Mouse (Mus musculus) heart, embryonic 16.5 days (tissue): ENCODE measurements around the gene Asb15. TPM values are rescaled to one million over a fixed set of nuclear protein-coding genes. Genes with fewer than 3 reads are reported as not detected.

Source experiments
- ATAC-seq: fragments of 200-750 bp; cut with Nextera tagmentation; replicated peaks from 2 replicates; pipeline ENCODE4 v1.8.0; 2017; ENCODE audit warnings: moderate number of reproducible peaks; ENCODE audit not compliant: insufficient read depth, low FRiP score; ENCODE audit errors: extremely low read depth
- H3K27ac ChIP-seq: fragments of 300-500 bp; sonication (generic); 2 replicates; pipeline ENCODE4 v1.5.1; 2014; ENCODE audit warnings: mild to moderate bottlenecking, low read length, control low read depth, moderate library complexity
- H3K27me3 ChIP-seq: fragments of 300-500 bp; sonication (generic); 2 replicates; pipeline ENCODE4 v1.6.1; 2014; ENCODE audit warnings: low read length, mixed read lengths; ENCODE audit not compliant: control insufficient read depth, insufficient read depth
- H3K36me3 ChIP-seq: fragments of 300-500 bp; sonication (generic); 2 replicates; pipeline ENCODE4 v1.6.1; 2014; ENCODE audit not compliant: control insufficient read depth, insufficient read depth
- H3K4me1 ChIP-seq: fragments of 300-500 bp; sonication (generic); 2 replicates; pipeline ENCODE4 v1.6.1; 2014; ENCODE audit warnings: low read length, mixed read lengths; ENCODE audit not compliant: control insufficient read depth, insufficient read depth
- H3K4me2 ChIP-seq: fragments of 300-500 bp; sonication (generic); 2 replicates; pipeline ENCODE4 v1.6.1; 2014; ENCODE audit warnings: low read depth, mild to moderate bottlenecking, control low read depth, low read length
- H3K4me3 ChIP-seq: fragments of 300-500 bp; sonication (generic); 2 replicates; pipeline ENCODE4 v1.5.1; 2014; ENCODE audit warnings: mild to moderate bottlenecking, control low read depth, low read length
- H3K9ac ChIP-seq: fragments of 300-500 bp; sonication (generic); 2 replicates; pipeline ENCODE4 v1.6.1; 2014; ENCODE audit warnings: low read length, control low read depth
- H3K9me3 ChIP-seq: fragments of 300-500 bp; sonication (generic); replicated peaks from 2 replicates; pipeline ENCODE4 v1.6.1; 2016; ENCODE audit warnings: low read length; ENCODE audit not compliant: control insufficient read depth
- WGBS: fragments of 180-500 bp; shearing (Covaris S2); extraction: QIAGEN DNeasy Blood & Tissue Kit; methylation state at CpG from one replicate; pipeline ENCODE4 v1.1.7; 2014; 5-methylcytosine and 5-hydroxymethylcytosine counted together
- polyA plus RNA-seq: library from polyadenylated mRNA; unstranded; fragments of >200 nt; fragmentation: Nextera tagmentation; extraction: Ambion mirVana; gene quantifications from 2 replicates; pipeline ENCODE4 v1.2.1, GENCODE M21; 2015

The Asb15 gene
- polyA plus RNA-seq, 1 experiment from 2014 or later, result 0.93 TPM

DNA sequence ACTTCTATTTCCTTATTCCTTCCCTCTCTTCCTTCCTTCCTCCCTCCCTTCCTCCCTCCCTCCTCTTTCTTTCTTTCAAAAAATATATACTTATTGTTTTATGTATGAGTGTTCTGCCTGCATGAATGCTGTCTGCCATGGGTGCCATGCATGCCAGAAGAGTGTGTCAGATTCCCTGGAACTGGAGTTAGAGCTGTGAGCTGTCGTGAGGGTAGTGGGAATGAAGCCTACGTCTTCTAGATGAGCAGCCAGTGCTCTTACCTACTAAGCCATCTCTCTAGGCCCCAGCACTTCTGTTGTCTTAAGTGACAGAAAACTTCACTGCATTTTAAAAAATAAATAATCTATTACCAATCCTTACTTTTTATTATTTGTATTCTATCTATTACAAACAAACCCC lies 93.0 kb downstream of the Asb15 start:
- peaks cover 29% of the 10 kb centered on the region for H3K36me3 ChIP-seq
- no peaks in the 10 kb centered on the region for H3K9me3 ChIP-seq
- no peaks in the 10 kb centered on the region; the same call in 1 of the 2 replicates for H3K4me1 ChIP-seq
- H3K27me3 ChIP-seq, result no peaks in the 10 kb centered on the region
- no peak overlapping the region for H3K4me3 ChIP-seq
- no peak overlapping the region for H3K4me2 ChIP-seq
- H3K27ac ChIP-seq, result no peak overlapping the region
- no peak for ATAC-seq
- WGBS, result 71% methylated on average over 2 of the region's 2 CpGs
- H3K9ac ChIP-seq, result no peak overlapping the region

DNA sequence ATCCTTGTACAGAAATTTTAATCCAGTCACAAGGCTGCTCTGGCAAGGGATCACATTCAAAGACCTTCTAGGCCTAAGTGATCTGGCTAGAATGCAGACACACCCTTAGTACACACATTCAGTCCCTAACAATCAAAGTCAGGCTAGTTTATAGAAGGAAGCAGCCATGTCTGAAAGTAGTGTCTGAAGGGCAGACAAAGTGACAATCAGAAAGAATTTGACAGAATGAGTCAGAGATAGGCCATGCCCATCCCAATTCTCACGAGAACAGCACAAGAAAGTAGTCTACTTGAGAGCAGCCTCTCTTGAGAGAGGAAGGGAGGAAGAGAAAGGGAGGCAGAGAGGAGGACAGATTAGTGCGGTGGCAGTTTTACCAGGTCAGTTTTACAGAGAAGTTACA lies 94.2 kb downstream of the Asb15 start:
- WGBS, result 68% methylated on average over 2 of the region's 2 CpGs

More for the DNA sequence above, 94.2 kb downstream of the Asb15 start:
- H3K36me3 ChIP-seq, result peaks cover 27% of the 10 kb centered on the region
- H3K4me3 ChIP-seq, result no peak overlapping the region
- no peaks in the 10 kb centered on the region for H3K9me3 ChIP-seq
- H3K27me3 ChIP-seq, result no peaks in the 10 kb centered on the region
- ATAC-seq, result no peak
- no peak overlapping the region for H3K9ac ChIP-seq
- H3K4me1 ChIP-seq, result no peaks in the 10 kb centered on the region; the same call in 1 of the 2 replicates
- H3K4me2 ChIP-seq, result no peak overlapping the region
- H3K27ac ChIP-seq, result no peak overlapping the region

Other genes starting within 250 kb of the Asb15 start
- 0.30 and 0.40 TPM in 2 replicates for gene Iqub, start 13.1 kb upstream of the Asb15 start, polyA plus RNA-seq
- 759 and 771 TPM in 2 replicates for gene Ndufa5, start 131 bp upstream of the Asb15 start, polyA plus RNA-seq
- 49.6 and 52.6 TPM in 2 replicates for gene Lmod2, start 69.6 kb downstream of the Asb15 start, polyA plus RNA-seq
- gene Wasl, start 136.9 kb downstream of the Asb15 start, polyA plus RNA-seq, result 42.9 and 52.0 TPM in 2 replicates
- not detected in 2 replicates for gene Hyal6, start 205.1 kb downstream of the Asb15 start, polyA plus RNA-seq
- not detected in 2 replicates for gene Hyal4, start 220.2 kb downstream of the Asb15 start, polyA plus RNA-seq